ENCODE assay signal across 21 mouse cellular contexts in the genomic region with DNA sequence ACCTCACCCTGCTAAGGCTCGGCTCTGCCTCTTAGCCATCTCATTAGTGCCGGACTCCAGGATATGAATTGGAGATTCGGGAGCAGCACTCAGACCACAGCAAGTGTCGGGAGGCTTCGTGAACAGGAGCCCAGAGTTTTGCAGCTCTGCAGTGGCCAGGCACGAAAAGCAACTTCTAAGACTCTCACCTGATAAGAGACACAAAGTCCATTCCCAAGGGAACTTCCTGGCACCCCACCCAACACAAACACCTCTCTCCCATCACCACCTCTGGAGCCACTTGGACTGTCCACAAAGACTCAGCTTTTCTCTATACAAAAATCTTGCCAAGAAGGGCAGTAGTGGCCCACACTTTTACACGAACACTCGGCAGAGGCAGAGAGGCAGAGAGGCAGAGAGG. TPM values are rescaled to one million over a fixed set of nuclear protein-coding genes. Genes with fewer than 3 reads are reported as not detected.
A peak's percentile ranks its signal among the peaks of the same experiment; 100 is the strongest.
DNase-seq lines count a peak whose midpoint lies in the region; ATAC-seq and TF ChIP-seq lines count a peak whose summit lies in the region.
"Had no signal": no experiment of that assay in that cellular context is flagged by ENCODE, and none has a peak within 500 bp of the region (broad histone marks: within the 10 kb centered on the region; RNA-seq: fewer than 3 reads in every experiment).

No protein-coding gene starts in this region.

- intact Hi-C loops in gastrocnemius, postnatal 14 days (cut with DNase I; ENCODE audit: low total_unique reads): no loop called here

- peak overlapping the region; percentile 46 for H3K4me2 ChIP-seq in intestine, embryonic 15.5 days (replicated peaks)
- no peak overlapping the region for H3K4me2 ChIP-seq in stomach, postnatal 0 days (replicated peaks; ENCODE audit: low read depth)
- H3K4me2 ChIP-seq: forebrain, embryonic 13.5 days; heart, embryonic 11.5 days; hindbrain, embryonic 12.5 days had no signal

- H3K27ac ChIP-seq in brown adipose tissue, adult 24 weeks (replicated peaks; ENCODE audit: low read depth, low read length): peak overlapping the region; percentile 3; the same call in 1 of the 2 replicates
- H3K27ac ChIP-seq in intestine, embryonic 15.5 days: peak overlapping the region; percentile 73
- peak overlapping the region; percentile 93 for H3K27ac ChIP-seq in small intestine, adult 2 months (ENCODE audit: insufficient read depth, low read depth, low read length)
- H3K27ac ChIP-seq in stomach, postnatal 0 days (replicated peaks): peak overlapping the region; percentile 56; the same call in 1 of the 2 replicates
- H3K27ac ChIP-seq: forebrain, embryonic 10.5 days; forebrain, embryonic 13.5 days; hindbrain, embryonic 12.5 days had no signal

- peak; percentile 69 for DNase-seq in stomach, postnatal 0 days (ENCODE audit: low spot score)
- DNase-seq in testis, postnatal 10 days (ENCODE audit: low spot score): no peak
- DNase-seq in gastrocnemius, postnatal 14 days: no peak
- DNase-seq: adrenal gland, adult 2 months; adrenal gland, postnatal 14 days; B cell, adult 2 months; cerebellum, adult 18-20 months; cerebellum, adult 9-10 months; cerebellum, postnatal 14 days; gastrocnemius, postnatal 10 days; heart, adult 11 months had no signal

- H3K4me3 ChIP-seq in brown adipose tissue, adult 24 weeks (ENCODE audit: insufficient read depth, low read depth, low read length): no peak overlapping the region
- H3K4me3 ChIP-seq in intestine, embryonic 15.5 days (replicated peaks): no peak overlapping the region
- H3K4me3 ChIP-seq in small intestine, adult 2 months (ENCODE audit: low read depth, low read length): peak overlapping the region; percentile 35; the same call in 1 of the 2 replicates
- no peak overlapping the region for H3K4me3 ChIP-seq in stomach, postnatal 0 days (ENCODE audit: low read depth, low read length)
- H3K4me3 ChIP-seq: forebrain, embryonic 10.5 days; forebrain, embryonic 13.5 days; hindbrain, embryonic 12.5 days had no signal

- TF ChIP-seq CTCF in small intestine, adult 2 months (IDR thresholded peaks at IDR 0.05; ENCODE audit: extremely low read depth, insufficient read length, insufficient replicate concordance, low read depth, low read length): no peak
- TF ChIP-seq CTCF in stomach, postnatal 0 days (IDR thresholded peaks at IDR 0.05; ENCODE audit: low read depth): no peak

- no peak for TF ChIP-seq POLR2A in small intestine, adult 2 months (IDR thresholded peaks at IDR 0.05; ENCODE audit: low read depth, low read length)

- no peak overlapping the region for H3K9ac ChIP-seq in intestine, embryonic 15.5 days
- H3K9ac ChIP-seq in stomach, postnatal 0 days (ENCODE audit: low read length): no peak overlapping the region
- H3K9ac ChIP-seq: forebrain, embryonic 13.5 days; hindbrain, embryonic 12.5 days had no signal

- no peaks in the 10 kb centered on the region for H3K27me3 ChIP-seq in intestine, embryonic 15.5 days (replicated peaks)
- no peaks in the 10 kb centered on the region for H3K27me3 ChIP-seq in small intestine, adult 2 months (ENCODE audit: control insufficient read depth, insufficient read depth, low read length)
- H3K27me3 ChIP-seq in stomach, postnatal 0 days (ENCODE audit: control insufficient read depth, insufficient read depth, low read length): no peaks in the 10 kb centered on the region
- H3K27me3 ChIP-seq: forebrain, embryonic 13.5 days; hindbrain, embryonic 12.5 days had no signal

- WGBS in intestine, embryonic 15.5 days: 72% methylated on average over 8 of the region's 8 CpGs
- 23% methylated on average over 8 of the region's 8 CpGs for WGBS in small intestine, adult 2 months
- 64% methylated on average over 8 of the region's 8 CpGs for WGBS in stomach, postnatal 0 days

- no peak for TF ChIP-seq EP300 in stomach, postnatal 0 days (optimal IDR thresholded peaks at IDR 0.05)

- H3K4me1 ChIP-seq in brown adipose tissue, adult 24 weeks (ENCODE audit: control insufficient read depth, insufficient read depth, insufficient read length, low read length): peaks cover 23% of the 10 kb centered on the region
- H3K4me1 ChIP-seq in intestine, embryonic 15.5 days (replicated peaks): peaks cover 32% of the 10 kb centered on the region
- H3K4me1 ChIP-seq in small intestine, adult 2 months (ENCODE audit: control insufficient read depth, insufficient read depth, insufficient read length, low read length): peaks cover 24% of the 10 kb centered on the region
- peaks cover 3% of the 10 kb centered on the region; the same call in 1 of the 2 replicates for H3K4me1 ChIP-seq in stomach, postnatal 0 days (replicated peaks; ENCODE audit: control insufficient read depth, insufficient read depth)

- H3K36me3 ChIP-seq in intestine, embryonic 15.5 days: no peaks in the 10 kb centered on the region
- H3K36me3 ChIP-seq in small intestine, adult 2 months (ENCODE audit: control insufficient read depth, insufficient read depth, low read length): no peaks in the 10 kb centered on the region
- H3K36me3 ChIP-seq in stomach, postnatal 0 days (ENCODE audit: control insufficient read depth, insufficient read depth, low read length): no peaks in the 10 kb centered on the region
- H3K36me3 ChIP-seq: hindbrain, embryonic 12.5 days had no signal

- H3K9me3 ChIP-seq in intestine, embryonic 15.5 days: no peaks in the 10 kb centered on the region
- no peaks in the 10 kb centered on the region for H3K9me3 ChIP-seq in stomach, postnatal 0 days (ENCODE audit: control insufficient read depth, low read length)
- H3K9me3 ChIP-seq: forebrain, embryonic 10.5 days; forebrain, embryonic 13.5 days; hindbrain, embryonic 12.5 days had no signal

- peak; percentile 55 for ATAC-seq in intestine, embryonic 15.5 days
- ATAC-seq in stomach, postnatal 0 days (ENCODE audit: low FRiP score, low TSS enrichment): peak; percentile 50; the same call in 1 of the 2 replicates
- ATAC-seq in inflammation-experienced regulatory T-cells, adult 6 months: no peak
- ATAC-seq: forebrain, embryonic 13.5 days; forebrain, embryonic 16.5 days; hindbrain, embryonic 16.5 days had no signal

RNA-seq across cellular contexts. Expression of gene Cmtm4, which starts 5.4 kb away (rescaled TPM):
- 21.5 and 32.4 TPM in 2 replicates for polyA plus RNA-seq in brown adipose tissue, adult 24 weeks (2012; ENCODE audit: insufficient read depth, insufficient read length, missing spikeins)
- 6.3 and 6.9 TPM in 2 replicates for polyA plus RNA-seq in intestine, embryonic 15.5 days (2015; fragmentation: Nextera tagmentation; extraction: Ambion mirVana)
- polyA plus RNA-seq in small intestine, adult 2 months (2012; rRNA removed): 13.0 and 25.6 TPM in 2 replicates
- polyA plus RNA-seq in stomach, postnatal 0 days (2015; fragmentation: Nextera tagmentation; extraction: Ambion mirVana): 4.6 and 4.8 TPM in 2 replicates
- polyA plus RNA-seq in inflammation-experienced regulatory T-cells, adult 6 months (2017; shearing (Covaris generic)): under 1 TPM; 0.32 to 0.78 (median 0.64) TPM
- 1 to 10 TPM; 4.7 to 4.8 TPM for total RNA-seq in gastrocnemius, postnatal 14 days (2021)

RNA-seq across cellular contexts. Expression of gene Cmtm3, which starts 51.0 kb away (rescaled TPM):
- polyA plus RNA-seq in brown adipose tissue, adult 24 weeks (2012; ENCODE audit: insufficient read depth, insufficient read length, missing spikeins): 12.1 and 15.1 TPM in 2 replicates
- polyA plus RNA-seq in intestine, embryonic 15.5 days (2015; fragmentation: Nextera tagmentation; extraction: Ambion mirVana): 111 and 126 TPM in 2 replicates
- polyA plus RNA-seq in small intestine, adult 2 months (2012; rRNA removed): 21.3 and 23.8 TPM in 2 replicates
- polyA plus RNA-seq in stomach, postnatal 0 days (2015; fragmentation: Nextera tagmentation; extraction: Ambion mirVana): 48.4 and 52.1 TPM in 2 replicates
- polyA plus RNA-seq in inflammation-experienced regulatory T-cells, adult 6 months (2017; shearing (Covaris generic)): 10 to 100 TPM; 14.7 to 21.3 (median 17.4) TPM
- total RNA-seq in gastrocnemius, postnatal 14 days (2021): 10 to 100 TPM; 15.2 to 21.7 TPM

RNA-seq across cellular contexts. Expression of gene Dync1li2, which starts 52.6 kb away (rescaled TPM):
- polyA plus RNA-seq in brown adipose tissue, adult 24 weeks (2012; ENCODE audit: insufficient read depth, insufficient read length, missing spikeins): 29.1 and 29.3 TPM in 2 replicates
- polyA plus RNA-seq in intestine, embryonic 15.5 days (2015; fragmentation: Nextera tagmentation; extraction: Ambion mirVana): 46.0 and 46.1 TPM in 2 replicates
- polyA plus RNA-seq in small intestine, adult 2 months (2012; rRNA removed): 3.9 and 4.4 TPM in 2 replicates
- 31.9 and 33.0 TPM in 2 replicates for polyA plus RNA-seq in stomach, postnatal 0 days (2015; fragmentation: Nextera tagmentation; extraction: Ambion mirVana)
- polyA plus RNA-seq in inflammation-experienced regulatory T-cells, adult 6 months (2017; shearing (Covaris generic)): 10 to 100 TPM; 23.7 to 32.8 (median 31.2) TPM
- total RNA-seq in gastrocnemius, postnatal 14 days (2021): 100 to 1,000 TPM in 1 of 2 experiments, 10 to 100 TPM in 1; 99.3 to 104 TPM

Comparison
In these comparisons a context has a peak if more than half of its experiments do, and no peak if none do; other contexts are left out.
1. H3K27ac ChIP-seq: peak in every context shown above with its lines; median percentile 93 in small intestine, adult 2 months; 73 in intestine, embryonic 15.5 days; 56 in stomach, postnatal 0 days; 3 in brown adipose tissue, adult 24 weeks.